ENCODE assay signal across 18 mouse cellular contexts in genomic region chr4:48760625-48761024, GRCm38 (mm10).
DNase-seq lines count a peak whose midpoint lies in the region; ATAC-seq and TF ChIP-seq lines count a peak whose summit lies in the region.
"Had no signal": no experiment of that assay in that cellular context is flagged by ENCODE, and none has a peak within 500 bp of the region (broad histone marks: within the 10 kb centered on the region; RNA-seq: fewer than 3 reads in every experiment).

No protein-coding gene starts in this region.

- WGBS in olfactory bulb, adult 2 months: 40% methylated on average over 8 of the region's 8 CpGs
- 69% methylated on average over 8 of the region's 8 CpGs for WGBS in kidney, embryonic 16.5 days

- no peak for TF ChIP-seq POLR2A in olfactory bulb, adult 2 months (IDR thresholded peaks at IDR 0.05; ENCODE audit: insufficient read depth, low read depth, low read length)

- H3K4me3 ChIP-seq in olfactory bulb, adult 2 months (ENCODE audit: insufficient read depth, low read depth, low read length): no peak overlapping the region
- H3K4me3 ChIP-seq in kidney, embryonic 16.5 days (ENCODE audit: low read length): no peak overlapping the region
- H3K4me3 ChIP-seq: embryonic facial prominence, embryonic 10.5 days; embryonic facial prominence, embryonic 12.5 days; forebrain, embryonic 13.5 days; forebrain, embryonic 15.5 days had no signal

- peak; percentile 33 for DNase-seq in heart, adult 11 months
- DNase-seq in heart, adult 8-10 months (ENCODE audit: low spot score): no peak
- DNase-seq in brain, adult 2 months (ENCODE audit: low read depth, low spot score): peak; percentile 57
- DNase-seq: adrenal gland, adult 2 months; adrenal gland, postnatal 10 days; adrenal gland, postnatal 25 days; cerebellum, adult 11-12 months; cerebellum, adult 2 months; cerebellum, adult 9-10 months; cerebellum, postnatal 10 days; cerebellum, postnatal 25 days; forebrain, postnatal 0 days had no signal

- H3K4me2 ChIP-seq in kidney, embryonic 16.5 days (replicated peaks; ENCODE audit: low read depth, low read length): no peak overlapping the region
- H3K4me2 ChIP-seq: embryonic facial prominence, embryonic 12.5 days; forebrain, embryonic 13.5 days; forebrain, embryonic 15.5 days had no signal

- no peaks in the 10 kb centered on the region for H3K36me3 ChIP-seq in kidney, embryonic 16.5 days (ENCODE audit: insufficient read depth, low read length)
- H3K36me3 ChIP-seq: embryonic facial prominence, embryonic 10.5 days; embryonic facial prominence, embryonic 12.5 days; forebrain, embryonic 15.5 days had no signal

- no peak for TF ChIP-seq CTCF in olfactory bulb, adult 2 months (IDR thresholded peaks at IDR 0.05; ENCODE audit: insufficient read depth, low read depth, low read length)

- peaks cover 5% of the 10 kb centered on the region; the same call in 1 of the 2 replicates for H3K4me1 ChIP-seq in olfactory bulb, adult 2 months (ENCODE audit: control insufficient read depth, insufficient read depth, low read length)
- 0 out of 2 replicates have a peak, but pooled peaks cover 2% of the 10 kb centered on the region for H3K4me1 ChIP-seq in kidney, embryonic 16.5 days (ENCODE audit: insufficient read depth, low read length)
- H3K4me1 ChIP-seq: embryonic facial prominence, embryonic 10.5 days; embryonic facial prominence, embryonic 12.5 days; forebrain, embryonic 13.5 days; forebrain, embryonic 15.5 days had no signal

- H3K27ac ChIP-seq in olfactory bulb, adult 2 months (ENCODE audit: insufficient read depth, low read depth, low read length): peak overlapping the region; percentile 64
- no peak overlapping the region for H3K27ac ChIP-seq in kidney, embryonic 16.5 days (ENCODE audit: low read length)
- H3K27ac ChIP-seq: embryonic facial prominence, embryonic 10.5 days; embryonic facial prominence, embryonic 12.5 days; forebrain, embryonic 13.5 days; forebrain, embryonic 15.5 days had no signal

- no peak for ATAC-seq in kidney, embryonic 16.5 days (ENCODE audit: low FRiP score, low TSS enrichment)
- ATAC-seq: forebrain, embryonic 13.5 days; forebrain, embryonic 15.5 days; forebrain, postnatal 0 days had no signal

- no peaks in the 10 kb centered on the region for H3K27me3 ChIP-seq in kidney, embryonic 16.5 days (ENCODE audit: insufficient read depth, low read length)
- H3K27me3 ChIP-seq: embryonic facial prominence, embryonic 12.5 days; forebrain, embryonic 13.5 days; forebrain, embryonic 15.5 days had no signal

- H3K9ac ChIP-seq in kidney, embryonic 16.5 days (replicated peaks; ENCODE audit: low read length): no peak overlapping the region
- H3K9ac ChIP-seq: embryonic facial prominence, embryonic 12.5 days; forebrain, embryonic 13.5 days; forebrain, embryonic 15.5 days; forebrain, postnatal 0 days had no signal

- no peaks in the 10 kb centered on the region for H3K9me3 ChIP-seq in kidney, embryonic 16.5 days (ENCODE audit: low read length)
- H3K9me3 ChIP-seq: embryonic facial prominence, embryonic 10.5 days; embryonic facial prominence, embryonic 12.5 days; forebrain, embryonic 13.5 days; forebrain, embryonic 15.5 days had no signal
